Mouse (Mus musculus) cerebellum, postnatal 10 days (tissue): ENCODE measurements around the gene Kntc1.

ENCODE experiments used
- DNase-seq, 2 experiments: peaks; one replicate each; pipeline ENCODE4 v3.0.0; 2021; ENCODE audit warnings: mixed read lengths in 2 of 2

The Kntc1 gene

GRCm38 (mm10) chr5:123809156-123809555, 59.6 kb downstream of the Kntc1 start:
- no peak for DNase-seq

GRCm38 (mm10) chr5:123816891-123817290, 67.4 kb downstream of the Kntc1 start:
- no peak for DNase-seq

- DNase-seq: no peak
Observed at GRCm38 (mm10) chr5:123818941-123819577, 69.5 kb downstream of the Kntc1 start.

- no peak for DNase-seq
Observed at GRCm38 (mm10) chr5:123820501-123821263, 71.2 kb downstream of the Kntc1 start.

- no peak for DNase-seq
Observed at GRCm38 (mm10) chr5:123821264-123821571, 71.7 kb downstream of the Kntc1 start.

- DNase-seq: peak; percentile 14 to 28
Observed at GRCm38 (mm10) chr5:123822706-123823105, 73.2 kb downstream of the Kntc1 start.

- DNase-seq: peak; percentile 36 to 40
Observed at GRCm38 (mm10) chr5:123827659-123828091, 78.2 kb downstream of the Kntc1 start.

- DNase-seq: no peak
Observed at GRCm38 (mm10) chr5:123832309-123832708, 82.8 kb downstream of the Kntc1 start.

- peak in 1 of 2 experiments; percentile 14 for DNase-seq
Observed at GRCm38 (mm10) chr5:123834836-123835235, 85.3 kb downstream of the Kntc1 start.

- no peak for DNase-seq
Observed at GRCm38 (mm10) chr5:123837371-123837770, 87.9 kb downstream of the Kntc1 start.

- no peak for DNase-seq
Observed at GRCm38 (mm10) chr5:123842221-123842934, 92.9 kb downstream of the Kntc1 start.

GRCm38 (mm10) chr5:123842935-123843282, 93.4 kb downstream of the Kntc1 start:
- DNase-seq: no peak

GRCm38 (mm10) chr5:123843816-123844215, 94.3 kb downstream of the Kntc1 start:
- no peak for DNase-seq

GRCm38 (mm10) chr5:123844316-123844715, 94.8 kb downstream of the Kntc1 start:
- no peak for DNase-seq

- no peak for DNase-seq
Observed at GRCm38 (mm10) chr5:123851398-123851797, 101.9 kb downstream of the Kntc1 start.

GRCm38 (mm10) chr5:123853877-123854504, 104.5 kb downstream of the Kntc1 start:
- DNase-seq: peak in 1 of 2 experiments; percentile 6

GRCm38 (mm10) chr5:123854511-123854910, 105.0 kb downstream of the Kntc1 start:
- no peak for DNase-seq

GRCm38 (mm10) chr5:123858798-123859197, 109.3 kb downstream of the Kntc1 start:
- DNase-seq: no peak

GRCm38 (mm10) chr5:123862374-123863350, 113.1 kb downstream of the Kntc1 start:
- no peak for DNase-seq

GRCm38 (mm10) chr5:123863934-123864333, 114.4 kb downstream of the Kntc1 start:
- DNase-seq: no peak

- no peak for DNase-seq
Observed at GRCm38 (mm10) chr5:123865365-123865764, 115.8 kb downstream of the Kntc1 start, which contains the start of gene Hcar2. Gene Hcar2, minus strand, starts transcription at chr5:123865499.

- no peak for DNase-seq
Observed at GRCm38 (mm10) chr5:123866457-123866856, 116.9 kb downstream of the Kntc1 start.
